Mouse (Mus musculus) kidney, postnatal 36 days (tissue): Measurements from ENCODE around the gene Ctsz.

Source experiments
- DNase-seq, 2 experiments: peaks; one replicate each; pipeline ENCODE4 v3.0.0; 2021 to 2022; ENCODE audit warnings: mixed read lengths in 2 of 2

Ctsz gene

DNA sequence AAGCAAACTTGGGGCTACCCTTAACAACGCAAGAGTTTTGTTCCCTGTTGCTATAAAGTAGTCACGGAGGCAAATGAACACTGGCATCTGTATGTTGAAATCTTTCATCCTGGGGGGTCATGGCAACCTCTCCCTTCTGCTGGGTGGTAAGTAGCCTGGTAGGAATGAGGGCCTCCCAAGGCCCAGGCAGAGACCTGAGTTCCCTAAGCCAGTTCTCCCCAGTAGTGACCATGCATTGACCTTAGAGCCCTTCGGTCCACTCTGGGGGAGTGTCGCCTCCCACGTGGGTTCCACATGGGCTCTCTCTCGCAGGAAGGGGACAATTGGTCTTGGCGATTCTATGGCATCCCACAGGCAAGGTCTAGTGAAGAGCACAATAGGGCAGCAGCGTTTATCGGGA is 1.1 kb upstream of the Ctsz start:
- no peak for DNase-seq

DNA sequence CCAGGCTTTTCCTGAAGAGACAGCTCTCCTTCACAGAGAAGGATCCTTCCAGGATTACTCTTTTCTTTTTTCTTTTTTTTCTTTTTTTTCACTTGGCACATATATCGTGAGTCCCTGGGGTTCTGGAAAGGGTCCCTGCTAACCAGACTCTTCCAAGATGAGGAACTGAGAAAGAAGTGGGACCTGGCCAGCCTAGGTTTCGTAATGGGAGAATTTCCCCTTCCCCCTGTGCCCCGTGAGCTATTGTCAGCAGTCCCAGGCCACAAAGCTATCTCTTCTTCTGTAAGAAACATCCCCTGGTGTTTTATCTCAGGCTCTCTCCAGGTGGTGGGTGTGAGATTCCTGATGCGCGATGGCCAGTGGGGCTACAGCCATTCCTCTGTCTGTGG is 605 bp upstream of the Ctsz start:
- DNase-seq = no peak

DNA sequence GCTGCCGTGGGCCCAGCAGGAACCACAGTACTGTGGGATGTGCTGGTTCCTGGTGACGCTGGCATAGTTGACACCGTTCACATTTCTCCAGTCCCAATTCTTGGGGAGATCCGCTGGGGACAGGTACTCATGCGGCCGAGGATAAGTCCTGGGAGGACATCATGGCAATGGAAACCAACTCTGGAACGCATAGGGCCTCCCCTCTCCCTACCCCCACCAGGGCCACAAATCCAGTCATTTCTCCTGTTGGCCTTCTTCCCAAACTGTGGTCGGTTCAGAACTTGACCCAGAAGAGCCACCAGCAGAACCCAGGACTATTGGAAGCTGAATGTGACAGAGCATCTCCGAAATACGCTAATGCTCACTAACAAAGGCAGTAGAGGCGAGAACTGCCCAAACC is 658 bp downstream of the Ctsz start:
- DNase-seq = no peak

DNA sequence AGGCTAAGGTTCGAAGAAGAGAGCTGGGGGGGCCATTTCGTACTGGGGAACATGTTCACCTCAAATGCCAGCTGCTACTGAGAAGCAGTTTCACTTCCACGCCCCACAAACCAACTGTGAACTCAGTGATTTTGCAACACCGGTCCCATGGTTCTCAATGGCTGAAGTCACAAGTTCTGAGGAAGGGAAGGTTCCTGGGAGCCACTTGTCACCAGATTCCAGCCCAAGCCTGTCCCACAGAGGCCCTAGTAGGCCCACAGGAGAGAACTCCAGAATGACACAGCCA is 1.2 kb downstream of the Ctsz start:
- peak; percentile 16 to 24 for DNase-seq

DNA sequence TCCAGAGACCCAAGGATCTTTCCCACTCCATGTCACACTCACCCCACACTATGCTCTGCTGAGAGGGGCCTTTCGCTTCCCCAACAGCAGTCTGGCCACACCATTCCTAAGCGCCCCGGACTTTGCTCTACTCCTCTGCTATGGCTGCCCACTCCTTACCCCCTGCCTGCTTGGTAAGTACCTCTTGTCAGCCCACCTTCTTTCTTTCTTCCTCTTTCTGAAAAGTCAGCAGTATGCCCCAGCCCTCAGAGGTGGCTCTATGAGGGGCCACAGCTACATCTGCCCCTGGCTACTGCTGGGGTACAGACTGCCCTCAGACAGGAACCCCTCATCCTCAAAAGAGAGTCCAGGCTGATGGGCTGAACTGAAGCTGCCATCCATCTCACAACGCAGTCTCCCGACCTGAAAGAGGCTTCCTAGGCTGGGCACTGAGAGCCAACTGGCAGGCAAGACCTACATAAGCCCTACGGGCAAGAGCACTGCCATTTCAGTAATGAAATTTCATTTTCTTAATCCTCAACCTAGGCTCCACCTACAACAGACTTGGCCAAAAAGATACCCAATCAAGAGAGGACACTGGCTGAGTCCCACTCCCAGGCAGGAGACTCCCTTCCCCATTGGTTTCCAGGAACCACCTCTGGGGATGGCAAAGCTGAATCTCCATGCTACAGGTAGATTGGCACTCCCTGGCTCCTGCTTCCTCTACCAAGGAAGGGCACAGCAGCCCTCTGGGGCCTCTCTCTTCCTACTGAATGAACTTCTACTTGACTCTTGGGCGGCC is 1.7 kb downstream of the Ctsz start:
- peak; percentile 7 to 22 for DNase-seq

DNA sequence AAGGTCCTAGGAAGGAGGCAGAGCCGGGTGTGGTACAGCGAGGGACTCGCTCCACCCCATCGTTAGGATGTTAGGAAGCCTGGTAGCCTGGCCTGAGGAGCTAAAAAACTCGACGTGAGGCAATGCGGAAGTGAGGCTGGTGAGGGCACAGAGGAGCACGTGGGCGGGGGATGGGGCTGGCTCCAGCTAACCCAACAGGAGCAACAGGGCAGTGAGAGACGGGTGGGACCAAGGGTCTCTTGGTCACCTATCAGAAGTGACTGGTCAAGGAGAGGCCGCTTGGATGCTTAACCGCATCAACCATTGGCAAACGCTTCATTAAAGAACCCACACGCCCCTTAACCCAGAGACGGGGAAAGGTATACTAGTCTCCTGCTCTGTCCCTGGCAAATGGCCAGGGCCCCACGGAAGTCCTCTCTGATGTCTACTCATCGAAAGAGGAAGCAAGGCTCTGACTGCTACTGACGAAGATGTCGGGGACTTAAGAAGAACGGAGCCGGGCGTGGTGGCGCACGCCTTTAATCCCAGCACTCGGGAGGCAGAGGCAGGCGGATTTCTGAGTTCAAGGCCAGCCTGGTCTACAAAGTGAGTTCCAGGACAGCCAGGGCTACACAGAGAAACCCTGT is 2.6 kb downstream of the Ctsz start:
- DNase-seq = peak; percentile 18 to 34

DNA sequence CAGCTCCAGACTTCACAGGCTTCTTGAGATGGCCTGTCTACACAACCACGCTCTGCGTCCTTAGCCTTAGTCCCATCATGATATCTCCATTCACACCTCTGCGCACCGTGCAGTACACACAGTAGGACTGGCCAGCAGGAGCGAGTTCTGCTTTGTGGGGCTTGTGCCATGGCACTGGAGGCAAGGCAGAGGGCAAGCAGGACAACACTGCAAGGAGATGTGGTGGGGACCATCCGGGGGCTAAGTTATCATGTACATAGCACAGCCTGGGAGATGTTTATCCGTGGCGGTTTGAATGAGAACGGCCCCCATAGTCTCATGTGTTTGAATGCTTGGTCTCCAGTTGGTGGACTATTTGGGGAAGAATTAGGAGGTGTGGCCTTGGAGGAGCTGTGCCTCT is 3.9 kb downstream of the Ctsz start:
- no peak for DNase-seq

DNA sequence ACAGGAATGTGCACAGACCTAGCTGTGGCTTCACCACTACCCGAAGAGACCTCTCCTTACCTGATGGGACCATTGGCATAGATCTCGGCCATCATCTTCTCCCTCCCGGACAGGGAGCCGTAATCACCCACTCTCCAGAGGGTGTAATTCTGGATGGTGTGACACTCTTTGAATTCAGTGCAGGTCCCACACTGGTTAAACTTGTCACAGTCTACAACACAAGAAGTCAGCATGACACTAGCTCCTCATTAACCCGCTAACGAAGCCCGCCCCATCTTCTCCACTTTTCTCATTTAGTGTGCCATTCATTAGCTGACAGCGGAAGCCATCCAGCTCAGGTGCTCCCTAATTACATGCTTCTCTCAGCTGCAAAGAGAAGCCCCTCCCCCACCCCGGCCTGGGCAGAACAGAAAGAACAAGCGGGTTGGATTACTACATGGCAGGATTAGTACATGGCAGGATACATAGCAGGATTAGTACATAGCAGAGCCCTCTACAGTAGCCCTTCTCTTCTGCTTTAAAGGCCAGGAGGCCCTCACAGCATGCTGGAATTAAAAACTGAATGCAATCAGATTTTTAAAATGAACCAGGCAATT is 9.7 kb downstream of the Ctsz start:
- no peak for DNase-seq

DNA sequence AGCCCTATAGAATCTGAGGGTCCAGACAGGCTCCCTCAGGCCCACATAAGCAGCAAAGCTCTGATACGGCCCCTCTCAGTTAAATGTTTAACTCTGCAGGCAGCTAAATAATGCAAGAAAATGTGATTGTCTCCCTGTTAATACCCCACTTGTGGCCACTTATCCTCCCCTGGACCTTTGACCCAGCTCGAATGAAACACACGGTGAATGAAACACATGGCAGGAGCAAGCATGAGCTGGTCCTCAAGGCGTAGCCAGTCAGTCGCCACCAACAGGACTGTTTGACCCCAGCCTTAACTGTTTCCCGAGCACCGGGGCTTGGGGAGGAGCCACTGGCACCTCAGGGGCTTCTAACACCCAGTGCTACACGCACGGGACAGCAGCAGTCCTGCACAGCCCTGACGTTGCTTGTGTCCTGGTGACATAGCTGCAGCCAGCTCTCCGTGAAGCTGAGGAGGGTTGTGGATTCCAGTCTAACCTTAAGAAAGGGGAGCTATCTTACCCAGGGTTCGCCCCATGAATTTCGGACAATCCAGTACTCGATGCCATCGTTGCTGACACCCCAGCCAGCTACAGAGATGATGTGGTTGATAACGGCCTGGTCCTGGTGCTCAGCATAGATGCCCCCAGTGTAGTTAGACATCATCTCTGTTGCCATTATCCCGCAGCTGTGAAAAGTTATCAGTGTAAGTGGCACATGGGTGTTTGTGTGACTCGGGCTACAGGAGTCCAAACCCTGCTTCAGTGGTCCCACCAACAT is 10.6 kb downstream of the Ctsz start:
- DNase-seq = peak; percentile 44 to 54

DNA sequence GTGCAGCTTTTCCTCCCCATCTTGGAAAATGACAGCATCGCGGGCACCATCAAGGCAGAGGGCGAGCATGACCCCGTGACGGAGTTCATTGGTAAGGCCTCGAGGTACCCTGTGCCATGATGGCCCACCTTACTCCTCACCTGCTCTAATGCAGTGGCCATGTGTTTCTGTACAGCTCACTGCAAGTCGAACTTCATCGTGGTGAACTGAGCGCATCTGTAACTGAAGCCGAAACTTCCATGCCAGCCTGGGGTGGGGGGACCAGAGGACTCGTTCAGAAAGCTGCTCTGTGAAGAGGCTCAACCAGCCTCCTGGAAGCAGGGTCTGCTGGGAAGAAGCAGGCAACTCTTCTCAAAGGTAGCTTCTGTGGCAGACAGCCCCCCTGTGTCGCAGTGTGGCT is 12.0 kb downstream of the Ctsz start:
- no peak for DNase-seq

DNA sequence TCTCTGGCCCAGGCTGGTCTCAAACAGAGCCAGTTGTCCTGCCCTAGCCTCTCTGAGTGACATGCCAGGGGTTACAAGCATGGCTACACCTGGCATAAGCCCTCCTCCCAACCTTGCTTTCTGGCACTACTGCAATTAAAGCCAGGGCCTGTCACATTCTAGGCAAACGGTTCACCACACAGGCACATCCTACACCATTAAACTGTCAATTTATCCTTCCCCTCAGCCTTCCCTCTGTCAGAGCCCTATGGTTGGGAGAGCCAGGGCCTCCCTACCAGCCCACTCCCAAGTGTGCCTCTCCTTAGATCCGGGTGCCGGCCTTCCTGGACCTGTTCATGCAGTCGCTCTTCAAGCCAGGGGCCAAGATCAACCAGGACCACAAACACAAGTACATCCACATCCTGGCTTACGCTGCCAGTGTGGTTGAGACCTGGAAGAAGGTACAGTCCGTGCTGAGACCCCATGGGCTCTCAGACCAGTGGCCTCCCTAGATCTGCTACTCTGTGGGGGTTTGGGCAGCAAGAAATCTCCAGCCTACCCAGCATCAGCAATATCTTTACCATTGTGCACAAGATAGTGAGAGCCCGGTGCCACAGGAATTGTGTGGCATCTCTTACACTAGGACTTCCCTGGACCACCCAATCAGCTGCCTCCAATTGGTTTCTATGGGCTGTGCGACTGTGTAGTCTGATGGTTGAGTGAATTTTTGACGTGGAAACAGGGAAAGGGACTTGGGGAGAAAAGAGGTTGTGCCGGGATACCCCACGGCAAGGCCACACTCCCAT is 14.3 kb downstream of the Ctsz start:
- DNase-seq = no peak

DNA sequence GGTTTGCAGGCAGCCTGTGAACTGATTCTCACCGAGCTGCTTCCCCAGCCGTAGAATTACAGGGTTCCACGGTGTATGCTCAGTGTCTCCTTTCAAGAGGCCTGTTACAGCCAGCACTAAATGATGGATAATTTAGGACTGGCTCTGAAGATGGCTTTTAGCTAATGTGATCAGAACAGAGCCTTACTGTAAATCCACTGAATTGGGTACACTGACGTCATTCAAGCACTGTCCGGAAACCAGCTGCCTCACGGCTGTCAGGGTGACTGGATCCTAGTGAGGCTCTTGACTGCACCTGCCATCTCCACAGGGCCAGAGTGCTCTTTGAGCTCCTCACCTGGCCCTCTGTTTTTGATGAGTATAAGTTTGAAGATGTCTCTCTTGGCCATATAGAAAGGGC is 17.7 kb downstream of the Ctsz start:
- no peak for DNase-seq

DNA sequence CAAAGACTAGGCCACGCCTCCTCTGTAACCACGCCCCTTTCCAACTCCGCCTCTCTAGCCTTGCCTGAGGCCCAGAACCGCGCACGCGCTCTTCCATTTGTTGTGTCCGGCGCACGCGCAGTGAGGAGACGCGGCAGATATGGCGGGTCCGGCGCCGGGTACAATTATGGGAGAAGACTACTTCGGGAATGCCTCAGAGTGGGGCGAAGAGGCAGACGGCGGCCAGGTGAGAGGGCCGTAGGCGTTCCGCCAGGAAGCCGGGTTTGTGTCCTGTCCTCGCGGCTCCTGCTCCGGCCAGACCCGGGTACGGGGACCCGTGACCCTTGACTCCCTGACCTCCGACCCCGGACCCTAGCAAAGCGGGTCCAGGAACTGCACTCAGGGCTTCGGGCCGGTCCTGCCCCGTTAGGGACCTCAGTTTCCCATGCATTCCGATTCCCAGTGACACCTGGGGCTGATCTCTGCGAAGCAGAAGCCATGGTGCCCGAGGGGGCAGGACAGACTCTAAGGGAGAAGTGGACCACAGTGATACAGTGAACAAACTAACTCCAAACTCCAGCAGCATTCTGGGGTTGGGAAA is 23.0 kb downstream of the Ctsz start, which contains the start of gene Nelfcd:
TSS of gene Nelfcd (plus strand) at position 74 of the 580 bp plus-strand sequence.
- peak; percentile 95 to 97 for DNase-seq

DNA sequence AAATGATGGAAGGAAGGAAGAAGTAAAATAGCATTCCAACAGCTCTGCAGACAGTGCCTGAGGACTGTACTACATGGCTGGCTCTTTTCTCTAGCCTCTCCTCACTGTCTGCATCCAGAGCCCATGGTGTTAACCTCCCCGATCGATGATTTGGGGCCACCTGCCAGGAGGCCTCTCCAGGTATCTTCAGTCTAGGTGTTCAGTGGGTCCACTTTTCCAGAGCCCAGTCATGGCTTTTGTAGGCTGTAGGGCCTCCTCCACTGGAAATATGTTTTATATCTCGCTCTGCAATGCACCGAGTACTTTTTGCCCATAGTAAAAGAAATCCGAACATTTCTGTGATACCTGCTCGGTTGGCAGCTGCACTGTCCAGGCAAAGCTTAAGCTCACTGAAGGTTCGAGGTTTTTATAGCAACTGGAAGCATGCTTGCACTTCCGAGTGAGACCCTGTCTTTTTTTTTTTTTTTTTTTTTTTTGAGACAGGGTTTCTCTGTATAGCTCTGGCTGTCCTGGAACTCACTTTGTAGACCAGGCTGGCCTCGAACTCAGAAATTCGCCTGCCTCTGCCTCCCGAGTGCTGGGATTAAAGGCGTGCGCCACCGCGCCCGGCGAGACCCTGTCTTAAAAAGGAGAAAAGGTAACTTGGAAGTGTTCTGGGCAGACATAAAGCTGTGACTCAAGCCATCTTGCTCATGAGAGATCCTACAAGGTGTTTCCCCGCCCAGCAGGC is 23.7 kb downstream of the Ctsz start:
- no peak for DNase-seq

DNA sequence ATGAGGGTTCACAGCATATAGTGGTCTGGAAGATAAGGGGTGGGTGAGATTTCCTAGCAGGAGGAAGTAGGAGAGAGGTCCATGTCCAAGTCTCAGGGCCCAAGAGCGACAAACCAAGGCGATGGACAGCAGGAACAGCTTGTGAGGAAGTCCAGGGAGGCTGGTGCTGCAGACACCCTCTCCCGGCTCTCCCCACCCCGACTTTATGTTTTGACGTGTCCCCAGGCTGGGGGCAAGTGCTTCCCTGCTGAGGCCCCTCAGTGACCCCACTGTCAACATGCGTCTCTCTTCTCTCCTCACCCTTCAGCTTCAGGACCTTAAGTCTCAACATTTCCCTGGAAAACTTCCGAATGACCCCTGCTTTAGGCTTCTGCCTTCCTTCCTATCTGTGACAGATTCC is 25.7 kb downstream of the Ctsz start:
- DNase-seq = no peak

DNA sequence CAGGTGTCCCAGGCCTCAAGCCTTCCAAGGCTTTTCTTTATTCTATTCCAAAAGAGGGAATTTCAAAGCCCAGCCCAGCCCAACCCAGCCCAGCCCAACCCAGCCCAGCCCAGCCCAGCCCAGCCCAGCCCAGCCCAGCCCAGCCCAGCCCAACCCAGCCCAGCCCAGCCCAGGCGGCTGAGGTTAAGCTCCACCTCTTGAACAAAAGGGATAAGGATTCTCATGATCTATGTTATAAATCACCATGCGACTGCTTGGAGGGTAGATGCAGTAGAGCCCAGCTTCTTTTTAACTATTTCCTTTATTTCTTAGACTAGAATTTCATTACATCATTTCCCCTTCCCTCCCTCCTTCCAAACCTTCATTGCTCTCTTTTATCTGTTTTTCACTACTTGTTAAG is 28.6 kb downstream of the Ctsz start:
- DNase-seq = no peak

DNA sequence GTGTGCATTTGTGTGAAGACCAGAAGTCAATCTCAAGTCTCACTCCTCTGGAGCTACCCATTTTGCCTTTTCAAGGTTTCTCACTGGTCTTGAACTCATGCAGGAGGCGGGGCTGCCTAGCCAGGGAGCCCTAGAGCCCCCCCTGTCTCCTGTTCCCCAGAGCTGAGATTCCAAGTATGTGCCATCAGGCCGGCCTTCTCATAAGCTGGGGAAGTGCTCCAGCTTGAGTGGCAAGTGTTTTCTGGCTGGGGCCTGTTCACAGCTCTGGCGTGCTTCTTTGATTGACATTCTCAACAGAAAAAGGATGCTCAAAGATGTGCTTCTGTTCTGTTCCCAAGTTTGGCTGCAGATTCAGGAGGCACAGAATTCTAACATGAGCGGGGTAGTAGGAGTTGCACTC is 38.4 kb downstream of the Ctsz start:
- DNase-seq = no peak

DNA sequence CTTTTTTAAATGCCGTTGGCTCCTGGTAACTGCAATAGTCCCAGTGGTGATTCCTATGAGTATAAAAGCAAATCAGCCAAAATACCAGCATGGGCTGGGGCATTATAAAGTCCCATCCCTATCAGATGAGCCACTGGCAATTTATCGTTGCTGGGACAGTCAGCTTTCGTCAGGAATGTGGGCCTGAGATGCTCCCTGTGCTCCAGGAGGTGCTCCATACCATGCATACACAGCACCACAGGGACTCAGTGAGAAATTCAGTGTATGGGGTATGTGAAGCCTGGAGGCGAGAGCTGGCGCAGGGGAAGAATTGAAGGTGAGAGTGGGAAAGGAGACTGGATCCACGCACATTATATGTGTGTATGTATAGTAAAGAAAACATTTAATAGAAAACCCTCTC is 41.0 kb downstream of the Ctsz start:
- no peak for DNase-seq

DNA sequence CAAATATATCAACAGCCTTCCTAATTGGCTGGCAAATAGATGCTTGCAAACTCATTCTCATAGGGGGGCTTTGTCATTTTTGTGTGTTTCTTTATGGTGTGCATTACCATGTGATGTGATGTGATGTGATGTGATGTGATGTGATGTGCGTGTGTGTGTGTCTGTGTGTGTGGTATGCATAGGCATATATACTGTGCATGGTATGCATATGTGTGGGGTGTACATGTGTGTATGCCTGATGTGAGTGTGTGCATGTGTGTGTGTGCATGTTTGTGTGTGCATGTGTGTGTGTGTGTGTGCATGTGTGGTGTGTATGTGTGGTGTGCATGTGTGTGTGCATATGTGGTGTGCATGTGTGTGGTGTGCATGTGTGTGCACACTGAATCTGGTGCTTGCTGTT is 41.8 kb downstream of the Ctsz start:
- no peak for DNase-seq

DNA sequence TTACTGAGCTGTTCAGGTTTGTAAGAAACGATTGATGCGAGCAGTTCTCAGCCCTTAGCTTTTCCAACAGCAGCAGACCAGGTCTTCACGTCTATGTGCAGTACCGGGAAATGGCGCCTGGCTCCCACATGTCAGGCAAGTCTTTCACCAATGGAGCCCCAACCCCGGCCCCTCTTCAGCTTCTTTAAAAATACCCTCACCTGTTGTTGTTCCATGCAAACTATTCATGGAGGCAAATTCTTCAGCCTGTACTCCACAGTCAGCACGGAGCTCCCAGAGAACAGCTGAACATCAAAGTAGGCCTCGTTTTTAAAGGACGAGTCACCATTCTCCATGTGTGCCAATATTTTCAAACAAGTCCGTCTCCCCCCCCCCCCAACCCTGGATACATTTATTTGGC is 42.2 kb downstream of the Ctsz start:
- no peak for DNase-seq

DNA sequence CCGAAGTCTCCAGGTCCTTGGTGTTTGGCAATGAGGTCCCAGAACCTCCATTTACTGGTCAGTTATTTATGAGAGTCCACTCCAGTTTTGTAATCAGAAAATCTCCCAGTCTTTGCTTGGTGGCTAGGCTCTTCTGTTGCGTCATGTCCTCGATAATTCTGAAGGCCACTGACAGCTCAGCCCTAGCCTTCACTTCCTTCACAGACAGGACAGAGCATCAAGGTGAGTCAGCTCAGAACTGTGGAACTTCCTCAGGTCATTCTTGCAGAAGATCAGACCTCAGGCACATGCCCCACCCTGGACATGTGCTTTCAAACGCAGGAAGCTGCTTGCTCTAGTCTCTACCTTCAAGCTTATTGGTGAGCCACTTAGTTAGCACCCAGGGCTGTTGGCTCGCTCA is 45.5 kb downstream of the Ctsz start:
- no peak for DNase-seq

DNA sequence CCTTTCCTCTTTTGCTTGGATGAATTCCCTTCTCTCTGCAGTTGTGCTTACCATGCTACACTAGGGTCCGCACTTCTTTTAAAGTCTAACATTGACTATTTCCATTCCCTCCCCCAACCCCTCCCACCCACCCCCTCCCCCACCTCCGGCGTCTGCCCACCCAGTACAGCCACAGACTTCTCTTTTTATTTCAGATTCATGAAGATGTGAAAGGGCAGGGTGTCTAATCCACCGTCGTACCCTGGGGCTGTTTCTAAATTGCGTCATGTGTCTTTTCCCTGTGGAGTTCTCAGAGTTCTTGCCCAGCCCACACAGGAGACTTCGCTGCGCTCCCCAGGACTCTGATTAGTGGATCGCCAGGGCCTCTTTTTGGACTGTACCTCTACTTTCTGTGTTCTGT is 46.3 kb downstream of the Ctsz start:
- no peak for DNase-seq
